Mouse (Mus musculus) ES-Bruce4 (cell line): Measurements from ENCODE around the gene Skil.

ENCODE experiments used
- CTCF ChIP-seq: IDR thresholded peaks from one replicate; pipeline ENCODE4 v1.8.1; 2011; ENCODE audit warnings: low read depth, low read length
- EP300 ChIP-seq: IDR thresholded peaks from 2 replicates; pipeline ENCODE4 v1.6.1; 2011; ENCODE audit warnings: low read depth, low read length; ENCODE audit not compliant: insufficient read depth
- POLR2A ChIP-seq: IDR thresholded peaks from one replicate; pipeline ENCODE4 v1.8.1; 2011; ENCODE audit warnings: low read length; ENCODE audit not compliant: insufficient read depth

DNA sequence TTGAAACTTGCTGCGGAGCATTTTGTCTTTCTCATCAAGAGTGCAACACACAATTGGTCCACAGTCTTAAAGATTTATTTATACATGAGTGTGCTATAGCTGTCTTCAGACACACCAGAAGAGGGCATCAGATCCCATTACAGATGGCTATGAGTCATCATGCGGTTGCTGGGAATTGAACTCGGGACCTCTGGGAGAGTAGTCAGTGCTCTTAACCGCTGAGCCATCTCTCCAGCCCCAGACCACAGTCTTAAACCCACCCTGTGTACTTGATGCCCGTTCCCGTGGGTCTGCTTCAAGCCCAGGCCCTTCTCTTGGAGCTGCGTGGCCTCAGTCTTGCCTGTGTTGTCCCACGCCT, 34.1 kb upstream of the Skil start:
- TF ChIP-seq CTCF (no peak), POLR2A (no peak), EP300 (no peak)
